Mouse (Mus musculus) myocyte (in vitro differentiated cells): Measurements from ENCODE around the gene Yju2. TPM values are rescaled to one million over a fixed set of nuclear protein-coding genes. Genes with fewer than 3 reads are reported as not detected.
"Not testable (repeated sequence)": the region's sequence is repeated elsewhere in the genome, so short reads cannot be mapped to it uniquely, and the experiment has no call there.

ENCODE experiments used
- H3K27me3 ChIP-seq: one replicate; pipeline ENCODE4 v1.6.1; 2011; ENCODE audit not compliant: control insufficient read depth, insufficient read depth, insufficient read length
- H3K36me3 ChIP-seq: one replicate; pipeline ENCODE4 v1.6.1; 2011; ENCODE audit not compliant: control insufficient read depth, insufficient read depth
- H3K4me2 ChIP-seq: one replicate; pipeline ENCODE4 v1.6.1; 2011; ENCODE audit warnings: low read depth, control low read depth
- H3K4me3 ChIP-seq: one replicate; pipeline ENCODE4 v1.5.1; 2011; ENCODE audit warnings: mild to moderate bottlenecking, control low read depth, moderate library complexity
- H3K79me2 ChIP-seq: one replicate; pipeline ENCODE4 v1.6.1; 2011; ENCODE audit not compliant: control insufficient read depth, insufficient read depth
- H3ac ChIP-seq: one replicate; pipeline ENCODE4 v1.6.1; 2011; ENCODE audit not compliant: control insufficient read depth, insufficient read length
- CEBPB ChIP-seq: IDR thresholded peaks from 2 replicates; pipeline ENCODE4 v1.6.1; 2011; ENCODE audit warnings: mild to moderate bottlenecking, moderate library complexity; ENCODE audit not compliant: poor library complexity, insufficient read depth, severe bottlenecking
- E2F4 ChIP-seq: IDR thresholded peaks from one replicate; pipeline ENCODE4 v1.6.1; 2011; ENCODE audit warnings: mild to moderate bottlenecking, control low read depth, moderate library complexity; ENCODE audit not compliant: insufficient read depth
- MAX ChIP-seq: IDR thresholded peaks from one replicate; pipeline ENCODE4 v1.6.1; 2011; ENCODE audit warnings: low read depth, mild to moderate bottlenecking, control low read depth
- MYOD1 ChIP-seq, 3 experiments: IDR thresholded peaks; one replicate each; pipeline ENCODE4 v1.6.1; 2011; ENCODE audit warnings: control low read depth in 2 of 3, low read depth in 2 of 3, mild to moderate bottlenecking in 2 of 3, moderate library complexity in 1 of 3; ENCODE audit not compliant: insufficient read length in 2 of 3, control insufficient read depth in 1 of 3
- MYOG ChIP-seq, 3 experiments: IDR thresholded peaks; one replicate each; pipeline ENCODE4 v1.6.1; 2011; ENCODE audit warnings: control low read depth in 2 of 3, low read depth in 2 of 3, mild to moderate bottlenecking in 2 of 3; ENCODE audit not compliant: insufficient read length in 2 of 3, control insufficient read depth in 1 of 3, insufficient read depth in 1 of 3
- POLR2A ChIP-seq: IDR thresholded peaks from one replicate; pipeline ENCODE4 v1.6.1; 2011; ENCODE audit warnings: low read depth, mild to moderate bottlenecking, control low read depth, moderate library complexity; ENCODE audit not compliant: insufficient read length
- POLR2AphosphoS2 ChIP-seq: IDR thresholded peaks from one replicate; pipeline ENCODE4 v1.6.1; 2011; ENCODE audit warnings: low read depth, control low read depth; ENCODE audit not compliant: insufficient read length
- REST ChIP-seq: IDR thresholded peaks from one replicate; pipeline ENCODE4 v1.6.1; 2011; ENCODE audit warnings: mild to moderate bottlenecking, control low read depth, moderate library complexity; ENCODE audit not compliant: insufficient read depth, insufficient read length
- SRF ChIP-seq: IDR thresholded peaks from one replicate; pipeline ENCODE4 v1.6.1; 2011; ENCODE audit warnings: low read depth; ENCODE audit not compliant: control insufficient read depth, insufficient read length
- TCF12 ChIP-seq: IDR thresholded peaks from one replicate; pipeline ENCODE4 v1.6.1; 2011; ENCODE audit warnings: mild to moderate bottlenecking, control low read depth; ENCODE audit not compliant: poor library complexity, insufficient read depth, severe bottlenecking
- TCF3 ChIP-seq: IDR thresholded peaks from one replicate; pipeline ENCODE4 v1.6.1; 2011; ENCODE audit warnings: low read depth, control low read depth; ENCODE audit not compliant: insufficient read length
- USF1 ChIP-seq: IDR thresholded peaks from one replicate; pipeline ENCODE4 v1.6.1; 2011; ENCODE audit warnings: low read depth, mild to moderate bottlenecking, control low read depth, moderate library complexity
- polyA plus RNA-seq: library from polyadenylated mRNA; unstranded; fragments of >200 nt; fragmentation: generic; extraction: Trizol; gene quantifications from one replicate; pipeline ENCODE4 v1.2.1, GENCODE M21; 2012; ENCODE audit warnings: missing spikeins

The Yju2 gene
- polyA plus RNA-seq, result 9.3 TPM

GRCm38 (mm10) chr17:55958918-55959728 lies at the start of gene Yju2:
TSS of gene Yju2 (plus strand) at chr17:55959099.
- Histone ChIP-seq H3K4me2 (peak within 1 kb of the TSS; percentile 94), H3K27me3 (peaks cover 3% of the 10 kb centered on the region), H3K79me2 (peaks cover 7% of the 10 kb centered on the region), H3ac (peak within 1 kb of the TSS; percentile 65), H3K4me3 (peak within 1 kb of the TSS; percentile 43), H3K36me3 (peaks cover 5% of the 10 kb centered on the region)
- TF ChIP-seq REST, result no peak
- TF ChIP-seq SRF, result peak; percentile 65
- TF ChIP-seq POLR2A, result peak; percentile 66
- TF ChIP-seq MYOG (IDR thresholded peaks at IDR 0.05; ENCODE audit: control insufficient read depth in 1 of 3, insufficient read depth in 1 of 3, insufficient read length in 2 of 3, low read depth in 2 of 3), result no peak
- no peak for TF ChIP-seq USF1
- no peak for TF ChIP-seq MYOD1 (IDR thresholded peaks at IDR 0.05; ENCODE audit: control insufficient read depth in 1 of 3, insufficient read length in 2 of 3, low read depth in 2 of 3)
- TF ChIP-seq E2F4, result no peak
- TF ChIP-seq CEBPB, result no peak
- peak; percentile 74 for TF ChIP-seq POLR2AphosphoS2
- TF ChIP-seq TCF3, result no peak
- TF ChIP-seq TCF12, result no peak
- TF ChIP-seq MAX, result peak; percentile 63

GRCm38 (mm10) chr17:55931553-55932502 lies 27.1 kb upstream of the Yju2 start:
- peak in 1 of 3 experiments; percentile 2 for TF ChIP-seq MYOG (IDR thresholded peaks at IDR 0.05; ENCODE audit: control insufficient read depth in 1 of 3, insufficient read depth in 1 of 3, insufficient read length in 2 of 3, low read depth in 2 of 3)
- TF ChIP-seq POLR2AphosphoS2, result peak; percentile 69
- peak; percentile 83 for TF ChIP-seq POLR2A
- no peak for TF ChIP-seq E2F4
- TF ChIP-seq MYOD1 (IDR thresholded peaks at IDR 0.05; ENCODE audit: control insufficient read depth in 1 of 3, insufficient read length in 2 of 3, low read depth in 2 of 3), result peak in 1 of 3 experiments; percentile 28
- no peak for TF ChIP-seq USF1
- H3K4me2 ChIP-seq, result peak overlapping the region; percentile 90
- peak overlapping the region; percentile 32 for H3ac ChIP-seq
- H3K27me3 ChIP-seq, result no peaks in the 10 kb centered on the region
- no peaks in the 10 kb centered on the region for H3K79me2 ChIP-seq
- peak overlapping the region; percentile 37 for H3K4me3 ChIP-seq
- no peaks in the 10 kb centered on the region for H3K36me3 ChIP-seq

DNA sequence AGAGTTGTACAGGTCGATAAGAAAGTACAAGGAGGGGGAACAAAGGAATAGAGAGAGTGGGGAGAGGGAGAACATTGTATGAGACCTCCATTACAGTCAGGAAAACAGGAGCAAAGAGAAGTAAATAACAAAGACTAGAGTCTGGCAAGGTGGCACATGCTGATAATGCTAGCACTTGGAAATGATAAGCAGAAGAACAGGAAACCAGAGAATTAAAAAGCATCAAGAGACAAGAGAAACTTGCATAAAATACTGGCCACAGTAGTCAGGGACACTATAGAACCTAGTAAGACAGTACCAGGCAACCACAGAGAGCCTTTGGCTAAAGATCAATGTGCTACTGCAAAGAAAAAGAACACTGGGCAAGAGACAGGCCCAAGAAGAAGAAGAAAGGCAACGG lies 26.3 kb upstream of the Yju2 start:
- H3K4me3 ChIP-seq, result peak overlapping the region; percentile 37
- no peak for TF ChIP-seq POLR2A
- no peak for TF ChIP-seq TCF3
- TF ChIP-seq MAX, result no peak
- TF ChIP-seq REST, result no peak
- no peak for TF ChIP-seq MYOG (IDR thresholded peaks at IDR 0.05; ENCODE audit: control insufficient read depth in 1 of 3, insufficient read depth in 1 of 3, insufficient read length in 2 of 3, low read depth in 2 of 3)
- no peak for TF ChIP-seq MYOD1 (IDR thresholded peaks at IDR 0.05; ENCODE audit: control insufficient read depth in 1 of 3, insufficient read length in 2 of 3, low read depth in 2 of 3)
- no peak for TF ChIP-seq USF1
- TF ChIP-seq E2F4, result no peak
- no peak for TF ChIP-seq CEBPB
- TF ChIP-seq POLR2AphosphoS2, result no peak
- TF ChIP-seq SRF, result no peak
- no peak for TF ChIP-seq TCF12

DNA sequence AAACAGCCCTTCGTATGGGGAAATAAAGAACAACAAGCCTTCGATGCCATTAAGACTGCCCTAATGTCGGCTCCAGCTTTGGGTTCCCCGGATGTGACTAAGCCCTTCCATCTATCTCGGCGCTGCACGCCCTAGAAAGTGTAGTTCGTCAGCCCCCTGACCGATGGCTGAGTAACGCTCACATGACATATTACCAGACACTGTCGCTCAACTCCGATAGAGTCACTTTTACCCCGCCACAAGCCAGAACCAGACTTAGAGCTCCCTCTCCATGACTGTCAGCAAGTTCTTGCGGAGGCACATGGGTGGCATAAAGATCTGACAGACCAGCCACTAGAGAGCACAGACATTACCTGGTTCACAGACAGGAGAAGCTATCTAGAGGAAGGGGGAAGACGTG lies 25.7 kb upstream of the Yju2 start:
- Histone ChIP-seq H3K27me3 (no peaks in the 10 kb centered on the region), H3K4me3 (no peak overlapping the region), H3K79me2 (no peaks in the 10 kb centered on the region), H3K36me3 (no peaks in the 10 kb centered on the region), H3K4me2 (no peak overlapping the region), H3ac (no peak overlapping the region)
- TF ChIP-seq POLR2AphosphoS2 (no peak), USF1 (no peak), MYOG (IDR thresholded peaks at IDR 0.05; ENCODE audit: control insufficient read depth in 1 of 3, insufficient read depth in 1 of 3, insufficient read length in 2 of 3, low read depth in 2 of 3) (no peak), MYOD1 (IDR thresholded peaks at IDR 0.05; ENCODE audit: control insufficient read depth in 1 of 3, insufficient read length in 2 of 3, low read depth in 2 of 3) (no peak), SRF (no peak), TCF3 (no peak), POLR2A (no peak), REST (no peak), TCF12 (no peak), MAX (no peak), E2F4 (no peak), CEBPB (no peak)

More for the DNA sequence above, 26.3 kb upstream of the Yju2 start:
- Histone ChIP-seq H3K79me2 (no peaks in the 10 kb centered on the region), H3K36me3 (no peaks in the 10 kb centered on the region), H3ac (no peak overlapping the region), H3K4me2 (peak overlapping the region; percentile 90), H3K27me3 (no peaks in the 10 kb centered on the region)

DNA sequence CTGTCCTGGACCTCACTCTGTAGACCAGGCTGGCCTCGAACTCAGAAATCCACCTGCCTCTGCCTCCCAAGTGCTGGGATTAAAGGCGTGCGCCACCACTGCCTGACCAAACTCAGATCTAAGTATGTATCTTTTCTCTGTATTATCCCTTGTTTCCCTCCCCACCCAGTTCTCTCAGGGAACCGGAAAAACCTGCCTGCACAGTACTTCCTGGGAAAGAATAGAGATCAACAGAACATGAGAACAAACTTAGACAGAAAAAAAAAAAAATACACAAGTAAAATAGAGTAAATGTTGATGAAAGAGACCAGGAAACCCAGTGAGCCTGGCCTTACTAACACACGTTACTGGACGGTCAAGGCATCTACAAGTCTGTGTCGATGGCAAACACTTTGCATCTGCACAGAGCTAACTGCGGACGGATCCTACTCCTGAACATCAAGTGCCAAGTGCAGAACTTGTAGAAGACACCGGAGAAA lies 14.5 kb upstream of the Yju2 start:
- H3K79me2 ChIP-seq, H3K27me3 ChIP-seq, H3K36me3 ChIP-seq: not testable (repeated sequence)
- Histone ChIP-seq H3K4me2 (peak overlapping the region; percentile 80), H3ac (peak overlapping the region; percentile 78), H3K4me3 (peak overlapping the region; percentile 53)
